Mouse (Mus musculus) brain, embryonic 14.5 days (tissue): ENCODE data around the gene Smyd4.

ENCODE experiments used
- CTCF ChIP-seq: fragments of 200-500 bp; IDR thresholded peaks from 2 replicates; pipeline ENCODE4 v1.5.1; 2012; ENCODE audit warnings: inconsistent platforms, mild to moderate bottlenecking, moderate library complexity, borderline replicate concordance; ENCODE audit not compliant: insufficient read depth, insufficient read length; ENCODE audit errors: extremely low read depth
- POLR2A ChIP-seq: fragments of 200-500 bp; IDR thresholded peaks from 2 replicates; pipeline ENCODE4 v1.6.1; 2012; ENCODE audit warnings: mild to moderate bottlenecking, inconsistent platforms, borderline replicate concordance; ENCODE audit not compliant: poor library complexity, insufficient read depth, insufficient read length, severe bottlenecking; ENCODE audit errors: extremely low read depth

- TF ChIP-seq CTCF: no peak
- no peak for TF ChIP-seq POLR2A
Measured at GRCm38 (mm10) chr11:75304797-75305196, 43.4 kb upstream of the Smyd4 start.
